Mouse (Mus musculus): ENCODE data around the gene Rtn4ip1.
A peak's percentile ranks its signal among the peaks of the same experiment; 100 is the strongest.
"Not testable (repeated sequence)": the region's sequence is repeated elsewhere in the genome, so short reads cannot be mapped to it uniquely, and the experiment has no call there.

Rtn4ip1 gene

DNA sequence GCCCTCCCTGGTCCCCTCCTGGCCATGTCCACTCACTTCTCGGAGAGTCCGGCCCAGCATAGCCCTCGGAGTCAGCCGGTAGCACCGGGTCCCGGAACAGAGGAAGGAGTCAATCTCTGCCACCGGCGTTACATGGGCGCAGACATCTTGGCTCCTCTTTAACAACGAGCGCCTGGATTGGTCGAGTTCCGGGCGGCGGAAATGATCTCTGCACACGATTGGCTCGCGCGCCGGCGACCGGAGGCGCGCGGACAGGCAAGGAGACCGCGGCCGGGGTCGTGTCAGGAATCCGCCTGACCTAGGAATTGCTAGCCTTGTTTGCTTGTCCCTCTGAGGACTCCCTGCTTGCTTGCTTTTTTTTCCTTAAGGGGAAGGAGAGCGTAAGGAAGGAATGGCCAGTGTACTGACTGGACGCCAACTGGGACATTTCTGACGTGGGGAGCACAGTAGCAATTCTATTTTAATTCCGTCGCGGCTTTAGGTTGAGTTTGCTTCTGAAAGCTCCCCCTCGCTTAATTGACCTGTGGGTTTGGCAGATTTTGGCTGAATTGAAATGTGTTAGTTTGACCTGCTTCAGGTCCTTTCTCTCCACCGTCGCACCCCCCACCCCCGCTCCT lies at the start of gene Rtn4ip1, which contains the start of gene Qrsl1:
Gene Rtn4ip1 (plus strand): TSS at position 230 of the 617 bp plus-strand sequence.
Gene Qrsl1 (minus strand): TSS at position 168 of the 617 bp plus-strand sequence.
- peak; percentile 93 for DNase-seq (ENCODE audit: low read depth, low spot score)

DNA sequence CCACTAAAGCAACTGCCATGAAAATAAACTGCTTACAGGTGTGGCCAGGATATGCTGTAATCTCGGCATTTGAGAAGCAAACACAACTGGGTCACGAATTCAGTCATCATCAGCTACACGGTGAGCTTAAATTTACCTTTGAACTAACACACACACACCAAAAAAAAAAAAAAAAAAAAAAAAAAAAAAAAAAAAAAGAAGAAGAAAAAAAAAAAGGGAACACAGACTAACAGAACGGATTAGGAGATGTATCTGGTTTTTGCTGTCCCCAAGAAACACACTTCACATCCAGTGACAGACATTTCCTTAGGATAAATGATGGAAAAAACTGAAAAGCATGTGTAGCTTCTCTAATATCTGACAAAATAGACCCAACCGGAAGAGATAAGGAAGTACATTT lies 49.7 kb upstream of the Rtn4ip1 start:
- no peak for DNase-seq (ENCODE audit: low read depth, low spot score)

DNA sequence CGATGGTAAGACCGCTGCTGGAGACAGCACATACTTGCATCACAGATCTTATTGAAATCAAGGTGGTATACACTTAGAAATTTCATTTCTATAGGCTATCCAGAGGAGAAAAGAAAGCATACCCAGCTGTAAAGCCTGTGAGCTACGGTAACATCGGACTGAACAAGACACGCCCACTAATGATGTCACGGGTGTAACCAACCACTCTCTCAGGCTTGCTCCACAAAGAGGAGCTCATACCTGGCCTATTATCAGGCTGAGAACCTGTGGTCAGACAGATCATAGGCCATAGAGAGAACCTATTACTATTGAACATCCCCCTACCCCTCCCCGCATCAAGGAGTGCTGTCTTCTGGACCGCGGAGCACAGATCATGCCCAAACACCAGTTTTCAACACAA lies 45.7 kb upstream of the Rtn4ip1 start:
- no peak for DNase-seq (ENCODE audit: low read depth, low spot score)

DNA sequence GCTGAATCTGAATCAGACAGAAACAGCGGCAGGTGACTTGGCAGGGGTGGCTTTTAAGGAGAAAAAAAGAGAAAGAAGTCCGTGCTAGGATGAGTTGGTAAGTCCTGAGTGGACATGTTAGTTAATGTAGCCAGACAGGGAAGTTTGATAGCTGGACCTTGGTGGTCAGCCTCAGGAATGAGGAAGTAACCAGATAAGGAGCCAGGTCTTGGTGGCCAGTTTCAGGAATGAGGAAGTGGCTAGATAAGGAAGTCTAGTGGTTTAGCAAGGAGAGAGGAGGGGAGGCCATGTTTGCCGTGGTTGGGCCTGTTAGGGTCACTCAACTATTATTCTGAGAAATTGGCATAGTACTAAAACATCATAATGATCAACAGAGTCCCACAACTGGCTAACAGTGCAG lies 45.3 kb upstream of the Rtn4ip1 start:
- peak; percentile 11 for DNase-seq (ENCODE audit: low read depth, low spot score)

DNA sequence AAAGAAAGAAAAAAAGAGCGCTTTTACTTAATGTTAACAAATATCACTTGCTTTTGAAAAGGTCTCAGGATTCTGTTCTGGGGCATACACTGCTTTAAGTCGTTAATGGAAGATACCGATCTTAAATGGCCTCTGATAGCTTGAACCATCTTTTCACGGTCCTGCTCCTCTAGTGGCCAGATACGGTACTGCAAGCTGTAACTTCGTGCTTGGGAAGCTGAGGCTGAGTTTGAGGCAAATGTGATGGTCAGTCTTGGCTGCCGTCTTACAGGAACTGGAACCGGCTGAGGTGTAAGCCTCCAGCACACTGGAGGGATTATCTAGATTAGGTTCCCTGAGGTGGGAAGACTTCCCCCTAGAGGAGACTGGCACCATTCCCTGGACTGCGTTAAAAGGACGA lies 30.9 kb upstream of the Rtn4ip1 start:
- peak; percentile 46 for DNase-seq (ENCODE audit: low read depth, low spot score)

DNA sequence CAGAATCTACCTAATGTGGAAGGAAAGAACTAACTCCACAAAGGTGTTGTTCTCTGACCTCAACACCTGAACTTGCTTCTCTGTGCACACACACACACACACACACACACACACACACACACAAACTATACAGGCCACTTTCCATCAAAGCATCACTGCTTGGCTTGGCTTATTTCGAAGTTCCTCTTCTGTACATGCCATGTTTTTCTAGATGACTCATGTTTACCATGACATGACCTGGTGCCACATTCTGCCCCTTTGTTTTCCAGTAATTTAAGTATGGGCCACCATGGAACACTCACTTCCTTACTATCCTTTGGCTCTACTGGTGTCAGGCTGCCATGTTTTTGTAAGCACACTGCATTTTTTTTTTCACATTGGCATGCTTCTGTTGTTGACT lies 30.1 kb upstream of the Rtn4ip1 start:
- peak; percentile 35 for DNase-seq (ENCODE audit: low read depth, low spot score)

DNA sequence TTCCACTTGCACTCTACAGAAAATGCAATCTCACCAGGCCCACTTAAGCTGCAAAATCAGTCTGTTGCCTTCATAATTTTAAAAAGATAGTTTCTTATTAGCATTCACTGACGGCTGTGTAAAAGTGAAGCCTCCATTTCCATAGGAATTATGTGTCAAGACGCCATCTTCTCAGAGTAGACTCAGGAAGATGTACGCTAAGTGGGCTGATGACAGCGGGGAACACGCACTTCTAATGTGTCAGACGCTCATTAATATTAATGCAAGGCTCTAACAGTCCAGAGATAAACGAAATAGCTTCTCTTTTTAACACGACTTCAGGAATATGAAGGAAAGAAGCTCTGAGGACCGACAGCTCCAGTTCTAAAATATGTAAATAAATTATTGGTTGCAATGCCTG lies 13.9 kb upstream of the Rtn4ip1 start:
- no peak for DNase-seq (ENCODE audit: low read depth, low spot score)

DNA sequence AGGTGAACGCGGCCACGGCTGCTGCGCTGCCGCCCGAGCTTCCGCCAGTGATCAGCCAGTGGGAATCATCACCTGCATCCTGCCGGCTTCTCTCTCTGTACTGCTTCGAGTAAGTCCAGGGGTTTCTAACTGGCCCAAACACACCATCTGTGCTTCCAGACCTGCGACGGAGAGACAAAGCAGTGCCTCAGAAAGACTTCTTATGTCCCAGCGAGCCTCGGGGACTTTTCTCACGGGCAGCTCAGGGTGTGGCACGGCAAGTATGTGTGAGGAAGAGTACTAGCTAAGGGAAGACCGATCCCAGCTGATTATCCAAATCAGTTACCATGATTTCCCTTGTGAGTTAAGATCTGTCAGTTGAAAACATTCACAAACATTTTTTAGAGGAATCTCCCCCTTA lies 12.6 kb upstream of the Rtn4ip1 start:
- DNase-seq (ENCODE audit: low read depth, low spot score), result no peak

DNA sequence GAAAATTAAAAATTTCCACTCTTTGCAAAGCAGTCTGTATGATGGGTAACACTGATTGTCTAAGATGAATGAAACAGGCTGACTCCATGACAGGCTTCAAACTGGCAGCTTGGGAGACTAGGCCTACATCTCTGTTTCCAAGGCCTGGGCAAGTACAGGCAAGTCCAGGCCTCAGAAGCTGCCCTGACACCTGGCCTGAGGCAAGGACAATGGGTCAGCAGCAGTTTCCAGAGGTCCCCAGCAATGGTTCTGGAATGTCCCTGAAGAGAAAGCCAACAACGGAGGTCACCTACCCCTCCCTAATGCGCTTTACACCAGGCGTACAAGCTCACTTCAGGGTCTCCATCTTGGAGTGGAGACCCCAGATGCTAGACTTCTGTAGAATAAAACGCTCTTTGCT lies 8.6 kb upstream of the Rtn4ip1 start:
- DNase-seq (ENCODE audit: low read depth, low spot score), result no peak

DNA sequence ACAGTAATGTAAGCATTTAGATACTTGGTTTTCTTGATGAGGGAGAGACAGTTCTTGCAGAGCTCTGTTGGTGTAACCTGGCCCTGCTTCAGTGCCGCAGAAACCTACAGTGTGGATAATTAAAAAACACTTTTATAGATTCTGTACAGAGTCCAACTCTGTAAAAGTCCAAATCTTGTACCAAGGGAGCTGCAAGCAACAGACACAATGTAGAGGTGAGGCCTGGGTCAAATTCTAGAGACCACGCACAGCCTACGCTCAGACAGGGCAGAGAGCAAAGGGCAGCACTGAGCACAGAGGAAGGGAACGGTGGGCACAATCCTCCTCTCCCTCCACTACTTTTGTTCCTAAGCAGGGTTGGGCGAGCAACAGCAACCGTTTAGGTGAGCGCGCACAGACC lies 5.5 kb upstream of the Rtn4ip1 start:
- no peak for DNase-seq (ENCODE audit: low read depth, low spot score)

DNA sequence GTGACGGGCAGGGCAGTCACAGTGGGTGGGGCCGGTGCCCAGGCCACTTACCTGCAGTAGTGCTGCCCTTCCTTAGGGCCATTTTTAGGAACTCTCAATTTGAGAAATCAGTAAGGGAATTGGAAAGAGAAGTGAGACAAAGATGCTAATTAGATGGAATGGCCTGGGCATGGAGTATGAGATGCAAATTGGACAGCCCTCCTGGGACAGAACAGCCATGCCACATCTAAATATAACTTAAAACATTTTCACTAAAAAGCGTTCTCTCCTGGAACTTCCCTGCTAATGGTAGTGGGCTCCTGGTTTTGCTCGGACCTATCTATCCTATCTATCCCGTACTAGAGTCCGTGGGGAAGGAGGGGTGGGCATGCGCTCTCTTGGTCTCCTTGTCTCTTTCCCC lies 3.3 kb upstream of the Rtn4ip1 start:
- DNase-seq (ENCODE audit: low read depth, low spot score), result no peak

DNA sequence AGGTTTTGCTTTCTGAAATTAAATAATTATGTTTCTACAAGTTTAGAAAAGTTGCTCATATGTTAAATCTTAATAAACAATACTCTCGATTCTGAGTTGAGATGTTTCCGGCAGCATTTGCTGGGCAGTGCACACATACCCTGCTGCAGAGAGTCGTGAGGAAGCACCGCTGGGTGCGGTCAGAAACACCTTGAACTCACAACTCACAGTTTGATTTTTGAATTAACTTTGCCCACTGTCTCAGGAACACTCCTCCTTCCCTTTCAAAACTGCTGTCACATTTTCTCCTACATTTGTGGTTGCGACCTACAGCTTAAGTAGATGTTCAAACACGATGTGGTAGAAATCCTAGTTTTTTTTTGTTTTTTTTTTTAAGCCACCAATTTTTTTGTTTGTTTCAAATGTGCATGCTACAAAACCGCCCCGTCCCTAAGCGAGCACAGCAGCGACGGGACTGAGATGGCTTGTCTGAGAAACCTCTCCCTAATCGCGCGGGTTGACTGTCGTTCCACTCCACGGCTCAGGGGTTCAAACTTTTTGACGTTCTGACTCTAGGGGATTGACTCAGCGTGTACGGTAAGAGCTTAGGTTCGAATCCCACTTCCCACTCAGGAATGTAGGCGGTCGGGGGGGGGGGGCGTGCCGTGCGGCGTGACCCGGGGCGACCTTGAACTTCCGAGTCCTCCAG lies 580 bp upstream of the Rtn4ip1 start:
- no peak for DNase-seq (ENCODE audit: low read depth, low spot score)

DNA sequence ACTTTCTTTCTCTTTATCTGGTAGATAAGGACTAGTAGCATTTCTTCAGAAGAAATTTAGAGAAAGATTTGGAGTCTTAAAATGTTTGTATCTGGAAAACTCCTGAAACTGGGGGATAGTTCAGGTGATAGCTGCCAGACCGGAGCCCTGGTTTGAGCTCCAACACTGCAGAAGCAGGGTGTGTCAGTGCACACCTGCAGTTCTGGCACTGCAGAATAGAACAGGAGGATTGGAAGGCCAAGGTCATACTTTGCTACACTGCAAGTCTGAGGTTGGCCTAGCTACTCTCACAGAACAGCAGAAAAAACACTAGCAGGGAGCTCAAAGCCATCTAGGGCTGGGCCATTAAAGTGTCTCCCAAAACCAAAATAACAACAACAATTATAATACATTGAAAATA lies 3.0 kb downstream of the Rtn4ip1 start:
- DNase-seq (ENCODE audit: low read depth, low spot score), result no peak

DNA sequence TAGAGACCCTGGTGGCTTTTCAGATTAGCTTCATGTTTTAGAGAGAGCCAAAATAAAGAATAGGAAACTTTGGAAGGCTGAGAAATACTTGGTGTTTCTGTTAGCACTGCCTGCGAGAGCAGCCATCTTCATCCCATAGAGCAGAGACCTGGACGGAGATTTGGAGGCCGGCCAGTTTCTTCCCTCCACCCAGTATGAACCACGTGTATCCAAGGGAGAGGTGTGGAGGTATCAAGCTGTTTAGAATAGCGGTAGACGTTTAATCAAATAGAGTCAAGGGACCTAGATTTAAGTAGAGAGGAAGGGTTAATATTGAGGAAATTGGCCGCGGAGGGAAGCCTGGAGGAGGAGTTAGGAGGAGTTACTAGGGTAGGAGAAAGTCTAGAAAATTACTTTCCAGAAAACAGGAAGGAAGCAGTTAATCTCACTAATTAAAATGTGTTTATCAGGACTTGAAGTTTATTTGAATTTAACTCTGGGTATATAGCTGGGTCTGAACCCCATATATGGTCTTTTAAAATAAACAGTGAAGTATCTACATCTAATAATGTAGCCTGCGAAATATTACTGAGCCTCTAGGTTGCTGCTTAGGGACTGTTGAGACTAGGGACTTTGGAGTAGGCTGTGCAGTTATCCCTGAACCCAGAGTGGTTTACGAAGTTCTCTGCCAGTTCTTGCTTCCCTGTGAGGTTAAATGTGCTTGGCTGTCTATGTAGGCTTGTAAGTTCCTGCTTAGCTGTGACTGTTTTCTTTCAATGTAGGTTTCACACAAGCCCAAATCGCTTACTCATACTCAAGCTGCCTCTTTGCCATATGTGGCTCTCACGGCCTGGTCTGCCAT lies 8.6 kb downstream of the Rtn4ip1 start:
- DNase-seq (ENCODE audit: low read depth, low spot score), result no peak

DNA sequence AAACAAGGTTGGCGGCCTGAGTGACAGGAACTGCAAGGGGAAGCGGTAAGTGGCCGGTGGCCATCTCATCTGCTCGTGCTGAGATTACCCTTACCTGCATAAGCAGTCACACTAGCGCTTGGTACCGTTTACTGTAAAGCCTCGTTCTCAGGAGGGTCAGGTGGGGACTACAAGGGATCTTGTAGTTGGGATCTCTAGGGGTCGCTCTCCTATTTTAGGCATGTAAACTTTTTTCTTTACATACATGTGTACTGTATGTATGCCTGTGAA lies 9.2 kb downstream of the Rtn4ip1 start:
- no peak for DNase-seq (ENCODE audit: low read depth, low spot score)

DNA sequence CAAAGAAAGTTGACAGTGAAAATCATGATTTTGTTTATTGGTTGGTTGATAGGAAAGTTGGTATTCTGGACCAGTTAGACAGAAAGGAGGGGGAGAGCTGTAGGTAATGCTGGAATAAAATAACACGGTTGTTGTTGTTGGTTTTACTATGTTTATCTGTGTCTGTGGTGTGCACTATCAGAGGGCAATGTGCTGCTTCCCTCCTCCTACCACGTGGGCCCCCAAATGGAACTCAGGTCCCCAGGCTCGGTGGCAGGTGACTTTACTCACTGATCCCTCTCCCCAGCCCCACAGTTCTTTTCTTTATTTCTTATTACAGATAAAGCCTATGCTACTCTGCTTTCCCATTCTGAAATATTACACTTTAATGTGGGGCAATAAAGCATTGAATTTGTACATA lies 10.6 kb downstream of the Rtn4ip1 start:
- DNase-seq (ENCODE audit: low read depth, low spot score), result no peak

DNA sequence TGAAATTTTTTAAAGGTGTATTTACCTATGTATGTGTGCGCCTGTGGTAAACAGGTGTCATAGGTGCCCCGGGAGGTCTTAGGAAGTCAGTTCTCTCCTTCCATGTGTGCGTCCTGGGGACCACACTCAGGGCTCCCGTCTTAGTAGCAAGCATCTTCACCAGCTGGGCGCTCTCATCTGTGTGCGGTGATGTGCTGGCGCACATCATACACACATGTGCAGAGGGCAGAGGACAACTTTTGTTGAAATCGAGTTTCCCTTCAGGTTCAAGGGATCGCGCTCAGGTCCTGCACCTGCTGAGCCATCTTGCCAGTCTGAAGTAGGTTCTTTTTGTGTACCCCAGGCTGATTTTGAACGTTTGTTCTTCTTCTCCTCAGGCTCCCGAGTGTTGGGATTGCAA lies 14.6 kb downstream of the Rtn4ip1 start:
- no peak for DNase-seq (ENCODE audit: low read depth, low spot score)

DNA sequence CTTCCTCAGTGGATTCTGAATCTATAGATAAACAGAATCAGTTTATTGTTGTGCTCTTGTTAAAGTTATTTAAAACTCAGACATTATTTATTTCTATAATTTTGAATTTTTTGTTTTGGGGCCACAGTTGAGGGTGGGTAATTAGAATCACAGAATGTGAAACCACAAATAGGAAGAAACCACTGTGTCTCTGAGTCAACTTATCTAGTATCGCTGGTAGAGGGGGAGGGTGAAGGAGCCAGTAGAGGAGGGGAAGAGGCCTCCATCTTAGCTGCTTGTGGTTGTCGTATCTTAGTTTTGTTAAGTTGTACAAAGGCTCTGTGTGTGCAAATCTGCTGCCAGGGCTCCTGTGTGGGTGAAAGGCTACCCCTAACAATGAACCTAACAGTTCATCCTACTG lies 15.1 kb downstream of the Rtn4ip1 start:
- DNase-seq (ENCODE audit: low read depth, low spot score), result no peak

DNA sequence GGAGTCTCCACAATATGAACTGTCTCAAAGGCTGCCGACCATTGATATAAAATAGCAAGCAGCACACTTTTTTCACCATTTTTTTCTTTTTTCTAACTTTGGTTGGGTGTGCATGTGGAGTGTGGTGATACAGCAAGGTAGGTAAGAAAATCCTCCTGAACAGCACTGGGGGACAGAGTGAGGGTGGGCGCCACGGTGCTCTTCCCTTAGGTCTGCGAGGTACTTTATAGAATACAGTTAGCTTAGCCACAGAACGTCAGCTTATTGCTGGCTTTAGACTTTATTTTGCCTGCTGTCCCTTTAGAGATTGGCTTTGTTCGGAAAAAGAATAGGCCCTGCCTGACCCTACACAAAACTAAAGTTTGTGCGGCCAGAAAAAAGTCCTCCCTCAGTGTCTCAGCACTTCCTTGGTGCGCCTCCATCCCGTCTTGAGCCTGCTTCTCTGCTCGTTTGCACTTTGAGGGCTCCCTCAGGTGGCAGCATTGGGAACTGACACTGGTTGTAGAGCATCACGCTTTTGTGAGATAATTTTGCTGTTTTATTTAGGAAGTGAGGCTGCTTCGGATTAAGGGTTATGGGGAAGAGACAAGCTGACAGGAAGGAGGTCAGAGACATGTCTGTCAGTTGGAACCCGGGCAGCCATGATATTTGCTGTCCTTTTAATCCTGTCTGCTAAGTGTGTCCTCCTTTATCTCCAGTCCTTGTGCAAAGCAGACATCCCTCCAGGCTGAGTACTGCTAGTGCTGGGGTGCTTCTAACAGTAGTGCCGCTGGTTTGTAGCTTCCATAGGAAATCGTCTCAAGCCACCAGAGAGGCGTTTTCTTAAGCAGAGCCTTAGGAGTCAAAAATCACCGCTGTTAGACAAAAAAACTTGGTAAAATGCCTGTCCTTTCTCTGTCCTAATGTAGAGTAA lies 17.3 kb downstream of the Rtn4ip1 start:
- peak; percentile 76 for DNase-seq (ENCODE audit: low read depth, low spot score)

DNA sequence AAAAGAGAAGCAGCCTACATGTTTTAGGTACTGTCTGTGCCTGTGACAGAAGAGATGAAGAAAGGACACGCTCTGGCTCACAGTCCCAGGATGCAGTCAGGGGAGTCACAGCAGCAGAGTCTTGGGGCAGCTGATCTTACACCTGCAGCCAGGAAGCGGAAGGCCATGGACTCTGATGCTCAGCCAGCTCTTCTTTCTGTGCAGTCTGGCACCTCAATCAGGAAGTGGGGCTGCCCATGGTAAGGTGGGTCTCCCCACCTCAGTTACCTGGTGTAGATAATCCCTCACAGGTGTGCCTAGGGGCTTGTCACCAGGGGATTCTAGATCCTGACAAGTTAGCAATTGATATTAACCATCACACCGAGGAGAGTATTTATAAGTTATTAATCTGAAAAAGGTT lies 21.5 kb downstream of the Rtn4ip1 start:
- DNase-seq (ENCODE audit: low read depth, low spot score), result no peak

DNA sequence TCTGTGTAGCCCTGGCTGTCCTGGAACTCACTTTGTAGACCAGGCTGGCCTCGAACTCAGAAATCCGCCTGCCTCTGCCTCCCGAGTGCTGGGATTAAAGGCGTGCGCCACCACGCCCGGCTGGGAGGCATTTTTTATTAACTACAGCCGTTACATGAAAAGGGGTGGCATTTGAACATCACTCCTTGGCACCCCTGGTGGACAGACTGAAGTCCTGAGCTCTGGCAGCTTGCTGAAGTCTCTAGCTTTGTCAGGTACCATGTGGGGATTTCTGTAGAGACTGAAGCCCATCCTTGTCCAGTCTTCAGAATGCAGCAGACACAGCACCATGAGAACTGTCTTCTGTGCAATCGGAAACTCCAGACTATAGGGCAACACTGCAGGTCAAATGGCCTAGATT lies 24.2 kb downstream of the Rtn4ip1 start:
- not testable (repeated sequence) for DNase-seq (ENCODE audit: low read depth, low spot score)

DNA sequence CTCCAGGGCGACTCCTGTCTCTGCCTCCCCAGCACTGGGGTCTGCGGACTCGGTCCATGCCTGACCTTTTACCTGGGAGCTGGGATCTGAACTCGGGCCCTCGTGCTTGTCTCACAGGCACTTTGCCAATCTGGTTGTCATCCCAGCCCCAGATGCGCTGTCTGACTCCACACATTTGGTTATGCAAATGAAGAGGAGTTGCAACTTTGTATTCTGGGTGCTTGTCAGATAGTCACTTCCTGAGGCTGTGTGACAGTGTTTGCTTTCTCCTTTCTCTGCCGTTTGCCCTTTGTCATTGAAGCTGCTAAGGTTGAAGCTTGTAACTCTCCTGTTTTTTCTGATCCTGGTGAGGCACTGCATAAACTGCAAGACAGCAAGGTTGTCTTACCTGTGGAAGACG lies 26.1 kb downstream of the Rtn4ip1 start:
- DNase-seq (ENCODE audit: low read depth, low spot score), result no peak
